Mouse (Mus musculus) hindlimb bud, embryonic 11.5 days (tissue): ENCODE results near the gene Col25a1.

Experiments
- DNase-seq: peaks from one replicate; pipeline ENCODE4 v3.0.0-alpha.2; 2012; ENCODE audit warnings: low read depth, low spot score; ENCODE audit errors: extremely low spot score

Col25a1 gene

DNA sequence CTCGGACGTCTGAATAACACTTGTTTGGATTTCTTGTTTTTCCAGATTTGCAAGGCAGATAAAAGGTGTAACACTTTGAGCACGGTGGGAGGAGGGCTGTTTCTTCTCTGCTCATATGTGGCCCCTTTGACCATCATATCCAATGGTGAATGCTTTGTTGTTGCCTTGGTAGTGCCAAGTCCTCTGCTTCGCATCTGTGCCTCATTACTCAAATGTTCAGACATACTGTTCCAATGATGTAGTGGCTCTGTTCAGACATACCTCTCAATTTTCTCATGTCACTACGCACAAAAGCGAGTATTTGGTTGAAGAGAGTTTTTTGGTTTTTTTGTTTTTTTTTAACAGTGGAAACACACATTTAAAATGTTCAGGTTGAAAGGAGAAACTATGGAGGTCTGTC, 308.5 kb downstream of the Col25a1 start:
- no peak for DNase-seq

DNA sequence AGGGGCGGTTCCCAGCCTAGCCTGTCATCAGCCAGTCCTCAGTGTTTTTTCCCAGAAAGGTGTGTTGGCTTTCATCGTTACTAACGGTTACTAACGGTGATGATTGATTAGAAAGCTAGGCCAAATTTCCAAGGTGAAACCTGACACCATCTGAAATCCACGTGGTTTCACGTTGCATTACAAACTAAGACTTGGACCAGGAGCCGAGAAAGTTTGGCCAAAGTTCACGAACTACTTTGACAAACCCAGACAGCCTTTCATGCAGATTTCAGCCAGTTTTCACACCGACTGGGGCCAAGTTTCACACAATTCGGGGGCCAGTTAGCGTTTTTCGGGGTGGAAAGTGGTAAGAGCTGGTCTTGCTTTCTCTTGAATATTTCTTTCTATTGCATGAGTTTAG, 309.4 kb downstream of the Col25a1 start:
- no peak for DNase-seq

DNA sequence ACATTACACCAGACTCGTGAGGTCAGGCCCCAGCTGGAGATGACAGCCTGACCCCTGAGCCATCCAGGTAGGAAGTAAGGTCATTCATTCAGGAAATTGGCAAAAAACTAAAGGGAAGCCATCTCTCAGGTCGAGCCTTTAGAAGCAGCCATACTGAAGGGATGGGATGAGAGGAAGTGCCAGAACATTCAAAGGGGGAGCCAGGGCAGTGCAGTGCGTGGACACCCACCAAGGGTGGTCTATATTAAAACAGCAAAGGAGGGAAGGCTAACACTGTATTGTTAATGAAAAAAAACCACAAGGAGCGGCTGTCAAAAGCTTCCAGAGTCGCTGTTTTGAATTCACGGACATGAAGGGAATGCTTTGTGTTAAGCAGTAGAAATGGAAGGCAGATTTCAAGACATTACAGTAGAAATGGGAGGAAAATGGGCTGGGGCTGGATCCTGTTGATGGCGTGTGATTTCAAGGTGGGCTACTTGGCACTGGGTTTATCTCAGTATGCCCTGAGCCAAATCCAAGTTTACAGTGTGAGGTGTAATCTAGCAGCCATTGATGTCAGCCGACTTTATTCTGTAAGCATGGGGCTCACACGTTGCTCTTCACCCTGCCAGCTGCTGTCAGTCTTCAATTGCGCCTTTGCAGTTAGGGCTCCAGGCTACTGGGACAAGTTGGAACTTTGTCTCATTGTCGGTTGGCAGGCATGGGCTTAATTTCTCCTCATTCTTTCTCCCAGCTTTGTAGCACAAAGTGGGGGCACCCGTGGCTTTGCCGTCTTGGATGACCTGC, 312.7 kb downstream of the Col25a1 start:
- DNase-seq: no peak

- DNase-seq: no peak
Observed at GRCm38 (mm10) chr3:130449864-130450263, 318.6 kb downstream of the Col25a1 start.

DNA sequence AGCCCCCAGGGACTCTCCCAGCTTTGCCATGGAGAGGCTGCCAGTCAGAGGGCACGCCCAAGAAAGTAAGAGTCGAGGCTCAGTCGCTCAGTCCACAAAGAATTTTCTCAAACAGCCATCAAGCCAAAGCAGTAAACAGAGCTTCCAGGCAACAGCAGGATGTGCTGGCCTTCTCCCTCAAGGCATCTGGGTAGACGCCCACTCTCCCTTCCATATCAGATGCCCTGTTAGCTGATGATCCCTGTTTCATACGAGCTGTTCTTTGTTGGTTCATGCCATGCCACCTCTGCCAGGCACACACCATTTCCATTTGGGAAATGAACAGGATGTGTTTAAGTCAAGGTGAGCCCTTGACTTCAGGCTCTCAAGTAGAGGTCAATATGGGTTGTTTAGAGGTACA, 334.1 kb downstream of the Col25a1 start:
- DNase-seq: no peak

DNA sequence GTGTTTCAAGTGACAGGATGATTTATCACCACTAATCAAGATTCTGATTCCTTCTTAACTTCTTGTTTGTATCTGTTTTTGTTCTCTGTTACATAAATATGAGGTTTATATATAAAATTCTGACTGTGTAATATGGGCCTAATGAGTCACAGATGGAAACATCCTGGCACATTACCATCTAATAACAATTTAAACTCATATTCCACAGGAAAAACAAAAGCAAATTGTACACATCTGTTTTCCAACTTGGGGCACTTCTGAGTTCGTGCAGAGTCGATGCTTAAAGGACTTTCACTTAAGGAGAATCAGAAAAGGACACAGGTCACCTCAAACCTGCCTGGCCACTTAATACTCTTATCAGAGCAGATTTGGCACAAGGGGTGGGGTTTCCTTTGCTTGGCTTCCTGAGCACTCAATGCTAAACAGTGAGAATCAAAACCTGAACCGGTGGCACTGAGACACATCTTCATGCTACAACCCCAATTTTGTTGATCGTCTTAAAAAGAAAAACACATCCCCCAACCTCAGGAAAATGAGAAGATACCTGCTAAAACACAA, 342.0 kb downstream of the Col25a1 start:
- DNase-seq: peak; percentile 46

DNA sequence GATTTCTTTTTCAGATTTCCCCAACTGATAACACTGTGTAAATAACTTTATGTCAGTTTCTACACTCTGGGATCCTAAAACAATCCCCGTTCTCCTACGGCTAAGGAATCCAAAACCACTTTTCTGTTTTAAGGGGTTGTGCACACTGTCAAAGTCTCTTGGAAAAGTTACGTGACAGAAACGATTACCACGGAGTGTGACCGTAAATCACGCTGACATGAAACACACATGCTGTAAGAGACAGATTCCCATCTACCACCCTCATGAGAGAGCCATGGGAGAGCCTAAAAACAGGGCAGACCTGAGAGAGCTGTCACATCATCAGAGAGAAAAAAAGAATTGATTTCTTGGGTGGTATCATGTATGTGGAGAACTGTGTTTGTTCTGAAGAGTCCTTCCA, 342.7 kb downstream of the Col25a1 start:
- peak; percentile 22 for DNase-seq

- no peak for DNase-seq
Observed at GRCm38 (mm10) chr3:130482513-130482912, 351.2 kb downstream of the Col25a1 start.

DNA sequence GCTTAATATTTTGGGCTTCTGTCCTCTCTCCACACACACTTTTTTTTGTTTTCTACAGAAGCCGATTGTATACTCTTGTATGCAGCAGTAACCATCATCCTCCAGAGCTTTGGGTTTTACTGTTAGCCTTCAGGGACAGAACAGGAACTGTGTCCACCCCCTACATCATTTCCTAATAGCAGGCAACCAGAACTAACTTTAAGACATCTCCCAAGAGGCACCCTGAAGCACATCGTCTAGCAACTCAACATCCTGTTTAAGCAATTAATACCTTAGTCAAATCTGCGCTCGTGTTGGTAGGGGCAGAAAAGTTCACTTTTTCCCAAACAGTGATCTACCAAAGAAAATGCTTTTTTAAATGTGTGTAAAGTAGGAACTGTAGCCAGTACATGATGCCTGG, 357.5 kb downstream of the Col25a1 start:
- DNase-seq: no peak

GRCm38 (mm10) chr3:130494192-130494591, 362.9 kb downstream of the Col25a1 start:
- no peak for DNase-seq

DNA sequence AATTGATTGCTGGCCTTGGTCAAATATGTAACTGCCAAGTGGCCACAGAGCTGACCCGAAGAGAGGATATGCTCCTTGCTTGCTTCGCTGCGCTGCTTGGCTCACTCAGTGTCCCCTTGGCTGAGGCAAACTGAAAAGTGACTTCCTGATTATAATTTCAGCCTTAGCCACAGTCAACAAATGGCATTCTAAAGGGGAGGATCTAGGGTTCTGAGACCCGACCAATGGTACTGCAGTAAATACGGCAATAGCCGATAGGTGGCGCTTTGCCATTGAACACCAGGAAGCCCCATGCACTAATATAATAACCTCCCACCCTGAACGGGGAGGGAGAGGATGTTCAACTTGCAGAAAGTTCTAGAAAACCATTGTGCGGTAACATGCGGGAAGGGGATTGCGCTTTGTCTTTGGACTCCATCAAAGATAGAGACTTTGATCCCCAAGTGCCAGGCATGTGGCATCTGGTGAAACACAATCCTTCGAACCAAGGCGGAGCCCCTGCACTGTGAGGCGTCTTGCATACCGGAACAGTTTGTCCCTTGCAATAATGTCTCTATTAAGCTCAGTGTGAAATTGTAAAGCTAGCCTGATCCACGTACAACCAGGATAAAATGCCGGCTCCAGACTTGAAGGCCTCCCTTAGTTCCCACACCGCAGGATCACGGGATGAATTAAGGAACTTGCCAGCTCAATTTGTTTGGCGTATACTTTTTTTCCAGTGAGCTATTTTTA, 363.5 kb downstream of the Col25a1 start:
- no peak for DNase-seq

GRCm38 (mm10) chr3:130497036-130497435, 365.7 kb downstream of the Col25a1 start:
- DNase-seq: no peak

DNA sequence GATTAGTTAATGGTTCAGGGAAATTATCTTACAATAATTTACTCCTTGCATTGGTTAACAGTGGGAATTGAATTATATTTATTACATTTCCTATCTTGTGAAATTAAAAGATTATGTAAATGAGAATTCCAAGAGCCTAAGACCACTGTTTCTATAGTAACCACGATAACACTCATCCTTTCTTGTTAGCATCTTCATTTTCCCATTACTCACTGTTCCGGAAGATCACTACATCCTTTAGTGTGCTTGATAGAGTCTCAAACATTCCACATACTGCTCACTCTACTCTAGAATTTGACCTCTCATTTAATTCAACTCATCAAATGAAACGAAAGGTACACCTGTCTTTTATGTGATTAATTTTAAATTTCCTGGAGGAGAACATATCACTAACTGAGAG, 370.4 kb downstream of the Col25a1 start:
- no peak for DNase-seq

DNA sequence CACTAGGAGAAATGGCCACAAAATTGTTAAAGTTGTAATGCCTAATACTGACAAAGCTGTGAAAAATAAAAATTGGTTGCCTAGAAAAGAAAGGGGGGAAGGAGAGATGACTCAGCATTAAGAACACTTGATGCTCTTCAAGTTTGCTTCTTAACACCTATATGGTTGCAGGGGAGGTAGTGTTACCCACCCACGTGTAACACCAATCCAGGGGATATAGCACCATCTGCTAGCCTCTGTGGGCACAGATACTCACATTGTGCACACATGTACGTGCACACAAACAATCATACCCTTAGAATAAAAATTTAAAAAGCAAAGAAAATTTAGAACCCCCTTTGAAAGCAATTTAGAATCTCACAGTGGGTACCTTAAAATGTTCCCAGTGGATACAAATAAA, 377.0 kb downstream of the Col25a1 start:
- DNase-seq: no peak

- DNase-seq: no peak
Observed at GRCm38 (mm10) chr3:130518457-130518879, 387.2 kb downstream of the Col25a1 start.

GRCm38 (mm10) chr3:130521834-130522476, 390.7 kb downstream of the Col25a1 start:
- DNase-seq: no peak

DNA sequence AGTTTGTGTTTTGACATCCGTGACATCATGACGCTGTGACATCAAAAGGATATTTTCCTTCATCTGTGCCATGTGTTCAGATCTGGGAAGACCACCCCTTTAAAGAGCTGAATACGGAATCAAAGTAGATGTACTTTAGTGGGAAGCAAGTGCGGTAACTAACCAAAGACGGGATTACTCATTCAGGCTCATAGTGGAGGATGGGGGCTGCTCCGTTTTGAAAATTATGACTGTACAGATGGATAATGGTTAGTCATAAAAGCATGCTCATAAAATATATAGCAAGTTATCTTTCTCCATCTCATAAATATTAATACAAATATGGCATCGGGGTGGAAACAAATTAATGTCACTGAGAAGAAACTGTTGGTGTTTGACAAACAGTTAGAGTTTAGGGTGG, 391.7 kb downstream of the Col25a1 start:
- DNase-seq: no peak

DNA sequence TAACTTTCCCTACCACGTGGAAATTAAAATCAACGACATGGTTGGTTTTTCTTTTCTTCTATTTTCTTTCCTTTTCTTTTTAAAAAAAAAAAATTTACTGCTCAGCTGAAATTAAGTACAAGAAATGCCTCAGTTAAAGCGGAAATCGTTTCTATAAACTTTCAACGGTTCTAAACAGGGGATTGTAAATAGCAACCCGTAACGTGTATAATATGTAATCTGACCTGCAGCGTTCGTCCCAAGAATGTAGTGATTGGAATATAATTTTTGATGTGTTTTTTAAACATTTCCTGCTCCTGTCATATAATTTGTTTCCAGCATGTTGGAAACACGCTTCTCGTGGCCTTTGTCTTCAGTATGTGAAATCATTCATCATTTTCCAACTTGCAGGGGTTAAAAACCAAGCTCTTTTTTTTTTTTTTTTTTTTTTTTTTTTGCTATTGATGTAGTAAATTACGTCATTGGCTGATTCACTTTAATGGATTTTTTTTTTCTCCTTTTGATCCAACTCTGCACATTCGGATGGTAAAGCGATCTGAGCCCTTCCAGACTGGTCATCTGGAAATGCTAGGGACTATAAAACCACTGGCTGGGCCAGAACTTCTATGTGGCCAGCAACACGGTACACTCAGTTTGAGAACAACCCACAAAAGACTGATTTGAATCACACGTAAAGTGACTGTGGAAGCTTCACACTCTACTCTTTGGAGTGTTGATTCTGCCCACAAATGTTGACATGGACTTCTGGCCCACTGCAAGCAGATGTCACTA, 393.3 kb downstream of the Col25a1 start:
- DNase-seq: no peak

DNA sequence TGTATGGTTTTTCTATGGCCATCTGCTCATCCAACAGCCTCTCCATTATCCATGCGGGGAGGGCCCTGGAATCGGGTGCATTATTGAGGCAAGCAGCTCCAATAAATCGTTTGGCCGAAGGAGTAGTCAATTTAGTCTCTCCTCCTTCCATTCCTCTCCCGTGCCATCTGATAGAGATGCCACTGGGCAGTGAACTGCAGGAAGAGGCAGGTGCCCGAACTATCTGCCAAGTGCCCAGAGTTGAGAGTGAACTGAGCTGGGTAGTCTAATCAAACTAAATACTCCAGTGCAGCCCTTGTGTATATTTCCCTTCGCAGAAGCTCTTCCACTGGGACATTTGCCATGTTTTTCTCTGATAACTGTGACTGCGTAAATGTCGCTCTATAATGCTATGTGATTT, 403.7 kb downstream of the Col25a1 start:
- DNase-seq: no peak

- no peak for DNase-seq
Observed at GRCm38 (mm10) chr3:130541541-130541940, 410.2 kb downstream of the Col25a1 start.

DNA sequence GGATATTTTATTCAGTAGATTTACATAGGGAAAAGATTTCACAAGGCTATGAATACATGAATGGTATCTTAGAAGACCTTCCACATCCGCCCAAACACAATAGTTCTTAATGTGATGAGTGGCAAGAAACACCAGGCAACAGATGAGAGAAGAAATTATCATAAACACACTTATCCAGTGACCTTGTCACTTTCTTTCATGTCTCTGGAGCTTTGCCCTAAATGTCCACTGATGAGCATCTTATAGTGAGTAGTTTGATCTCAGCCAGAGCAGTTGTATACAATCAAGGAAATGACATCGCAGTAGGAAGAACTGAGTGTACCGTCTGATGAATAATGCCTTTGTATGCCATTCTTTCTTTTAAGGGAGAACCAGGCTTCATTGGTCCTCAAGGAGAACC, 414.7 kb downstream of the Col25a1 start:
- DNase-seq: no peak
